Mouse (Mus musculus) neural tube, embryonic 11.5 days (tissue): ENCODE measurements around the gene Pp2d1. TPM values are rescaled to one million over a fixed set of nuclear protein-coding genes. Genes with fewer than 3 reads are reported as not detected.

Experiments used
- ATAC-seq: fragments of 200-750 bp; cut with Nextera tagmentation; 2 replicates; pipeline ENCODE4 v1.8.0; 2017; ENCODE audit warnings: moderate number of reproducible peaks, mild to moderate bottlenecking, moderate TSS enrichment, moderate library complexity; ENCODE audit not compliant: insufficient read depth, low FRiP score, low TSS enrichment
- DNase-seq: peaks from one replicate; pipeline ENCODE4 v3.0.0-alpha.2; 2015; ENCODE audit warnings: low spot score
- H3K27ac ChIP-seq: fragments of 300-500 bp; sonication (generic); 2 replicates; pipeline ENCODE4 v1.5.1; 2014; ENCODE audit warnings: low read depth, mild to moderate bottlenecking, low read length
- H3K27me3 ChIP-seq: fragments of 300-500 bp; sonication (generic); 2 replicates; pipeline ENCODE4 v1.6.1; 2014; ENCODE audit warnings: mild to moderate bottlenecking, low read length, mixed read lengths; ENCODE audit not compliant: control insufficient read depth, insufficient read depth
- H3K36me3 ChIP-seq: fragments of 300-500 bp; sonication (generic); 2 replicates; pipeline ENCODE4 v1.6.1; 2014; ENCODE audit warnings: mild to moderate bottlenecking, low read length, moderate library complexity, mixed read lengths; ENCODE audit not compliant: control insufficient read depth, insufficient read depth
- H3K4me1 ChIP-seq: fragments of 300-500 bp; sonication (generic); 2 replicates; pipeline ENCODE4 v1.6.1; 2014; ENCODE audit warnings: low read length, mixed read lengths; ENCODE audit not compliant: control insufficient read depth, insufficient read depth
- H3K4me2 ChIP-seq: fragments of 300-500 bp; sonication (generic); 2 replicates; pipeline ENCODE4 v1.6.1; 2014; ENCODE audit warnings: low read depth, mild to moderate bottlenecking, moderate library complexity
- H3K4me3 ChIP-seq: fragments of 300-500 bp; sonication (generic); 2 replicates; pipeline ENCODE4 v1.5.1; 2014; ENCODE audit warnings: low read depth, low read length
- H3K9ac ChIP-seq: fragments of 300-500 bp; sonication (generic); 2 replicates; pipeline ENCODE4 v1.6.1; 2014; ENCODE audit warnings: mild to moderate bottlenecking, low read length
- H3K9me3 ChIP-seq: fragments of 300-500 bp; sonication (generic); 2 replicates; pipeline ENCODE4 v1.6.1; 2016; ENCODE audit warnings: low read length; ENCODE audit not compliant: control insufficient read depth
- WGBS: fragments of 180-500 bp; shearing (Covaris S2); extraction: QIAGEN DNeasy Blood & Tissue Kit; methylation state at CpG from one replicate; pipeline ENCODE4 v1.1.7; 2014; 5-methylcytosine and 5-hydroxymethylcytosine counted together
- polyA plus RNA-seq: library from polyadenylated mRNA; unstranded; fragments of >200 nt; fragmentation: Nextera tagmentation; extraction: Ambion mirVana; gene quantifications from 2 replicates; pipeline ENCODE4 v1.2.1, GENCODE M21; 2014

The Pp2d1 gene
- polyA plus RNA-seq, 1 experiment from 2014 or later = 0.69 TPM

DNA sequence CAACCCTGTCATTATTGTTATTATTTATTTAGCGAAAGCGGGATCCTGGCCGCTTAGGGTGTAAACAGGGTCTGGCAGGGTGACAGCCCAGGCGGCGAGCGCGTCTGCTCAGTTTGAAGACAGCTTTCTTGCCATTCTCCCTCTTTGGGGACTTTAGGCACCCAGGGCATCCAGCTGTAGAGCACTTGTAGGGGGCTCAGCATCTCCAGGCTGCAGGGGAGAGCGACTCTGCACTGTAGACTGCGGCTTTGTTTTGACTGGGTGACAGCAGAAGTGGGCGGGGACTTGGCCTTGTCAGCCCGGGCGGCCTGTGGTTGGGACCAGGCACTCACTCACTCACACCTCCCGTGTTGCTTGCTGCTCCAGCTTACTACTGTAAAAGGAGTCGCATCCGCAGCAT, 28.9 kb upstream of the Pp2d1 start:
- ATAC-seq (peak; percentile 84), DNase-seq (peak; percentile 75)
- peaks cover 5% of the 10 kb centered on the region; the same call in 1 of the 2 replicates for H3K4me1 ChIP-seq
- H3K36me3 ChIP-seq = no peaks in the 10 kb centered on the region
- no peaks in the 10 kb centered on the region for H3K27me3 ChIP-seq
- H3K27ac ChIP-seq = peak overlapping the region; percentile 92
- peak overlapping the region; percentile 90 for H3K4me2 ChIP-seq
- H3K4me3 ChIP-seq = peak overlapping the region; percentile 89
- peak overlapping the region; percentile 91 for H3K9ac ChIP-seq
- 0% methylated on average over 15 of the region's 15 CpGs for WGBS
- no peaks in the 10 kb centered on the region for H3K9me3 ChIP-seq

DNA sequence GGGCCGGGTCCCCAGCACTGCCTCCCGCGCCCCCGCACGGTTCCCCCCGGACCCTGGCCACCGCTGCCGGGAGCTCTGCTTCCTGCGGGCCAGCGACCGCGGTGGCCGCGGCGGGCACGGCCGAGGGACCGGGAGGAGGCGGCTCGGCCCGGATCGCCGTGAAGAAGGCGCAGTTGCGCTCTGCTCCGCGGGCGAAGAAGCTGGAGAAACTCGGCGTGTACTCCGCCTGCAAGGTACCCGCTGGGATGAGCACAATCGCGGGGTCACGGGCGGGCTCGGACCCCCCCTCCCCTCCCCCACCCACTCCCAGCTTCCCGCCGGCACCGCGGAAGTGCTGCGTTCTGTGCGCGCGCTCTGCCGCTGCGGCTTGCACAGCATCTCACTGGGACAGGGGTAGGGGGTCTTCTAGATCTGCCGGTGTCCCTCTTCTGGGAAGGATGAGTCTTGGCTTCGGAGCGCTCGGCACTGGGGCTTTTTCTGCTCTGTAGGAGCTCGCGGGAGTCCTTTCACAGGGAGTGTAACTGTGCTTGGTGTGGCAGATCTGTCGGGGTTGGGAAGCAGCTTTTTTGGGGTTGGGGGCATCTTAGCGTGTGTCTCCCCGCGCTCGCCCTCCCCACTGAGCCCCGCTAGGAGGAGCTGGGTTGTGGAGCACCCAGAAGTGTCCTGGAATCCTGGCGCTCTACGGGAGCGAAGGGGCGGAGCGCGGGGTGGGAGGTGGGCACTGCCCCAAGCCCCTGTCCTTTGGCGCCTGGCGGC, 28.3 kb upstream of the Pp2d1 start:
- WGBS = under 1% methylated on average over 61 of the region's 67 CpGs
- Histone ChIP-seq H3K27ac (peak overlapping the region; percentile 92), H3K9me3 (no peaks in the 10 kb centered on the region), H3K9ac (peak overlapping the region; percentile 91), H3K4me2 (peak overlapping the region; percentile 90), H3K4me3 (peak overlapping the region; percentile 89), H3K36me3 (no peaks in the 10 kb centered on the region), H3K27me3 (no peaks in the 10 kb centered on the region), H3K4me1 (peaks cover 5% of the 10 kb centered on the region; the same call in 1 of the 2 replicates)
- ATAC-seq = peak; percentile 76
- DNase-seq = peak; percentile 73

DNA sequence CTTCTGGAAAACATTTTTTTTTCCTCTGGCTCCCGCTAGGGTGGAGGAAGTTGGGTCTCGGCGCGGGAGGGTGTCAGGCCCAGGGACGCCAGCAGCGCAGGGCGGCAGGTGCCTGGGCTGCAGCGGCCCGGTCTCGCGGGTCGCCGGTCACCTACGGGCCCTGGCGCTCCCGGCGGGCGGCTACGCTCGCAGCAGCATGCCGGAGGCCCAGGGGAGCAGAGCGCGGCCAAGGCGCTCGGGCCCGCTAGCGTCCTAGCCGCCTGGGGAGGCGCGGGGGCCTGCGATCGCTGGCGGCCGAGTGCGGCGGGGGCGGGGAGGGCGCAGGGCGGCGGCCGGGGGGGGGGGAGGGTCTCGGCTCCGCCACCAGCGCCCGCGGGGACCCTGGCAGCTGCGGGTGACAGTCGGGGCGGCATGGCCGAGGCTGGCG, 27.7 kb upstream of the Pp2d1 start:
- ATAC-seq = peak; percentile 71
- under 1% methylated on average over 32 of the region's 51 CpGs for WGBS

DNA sequence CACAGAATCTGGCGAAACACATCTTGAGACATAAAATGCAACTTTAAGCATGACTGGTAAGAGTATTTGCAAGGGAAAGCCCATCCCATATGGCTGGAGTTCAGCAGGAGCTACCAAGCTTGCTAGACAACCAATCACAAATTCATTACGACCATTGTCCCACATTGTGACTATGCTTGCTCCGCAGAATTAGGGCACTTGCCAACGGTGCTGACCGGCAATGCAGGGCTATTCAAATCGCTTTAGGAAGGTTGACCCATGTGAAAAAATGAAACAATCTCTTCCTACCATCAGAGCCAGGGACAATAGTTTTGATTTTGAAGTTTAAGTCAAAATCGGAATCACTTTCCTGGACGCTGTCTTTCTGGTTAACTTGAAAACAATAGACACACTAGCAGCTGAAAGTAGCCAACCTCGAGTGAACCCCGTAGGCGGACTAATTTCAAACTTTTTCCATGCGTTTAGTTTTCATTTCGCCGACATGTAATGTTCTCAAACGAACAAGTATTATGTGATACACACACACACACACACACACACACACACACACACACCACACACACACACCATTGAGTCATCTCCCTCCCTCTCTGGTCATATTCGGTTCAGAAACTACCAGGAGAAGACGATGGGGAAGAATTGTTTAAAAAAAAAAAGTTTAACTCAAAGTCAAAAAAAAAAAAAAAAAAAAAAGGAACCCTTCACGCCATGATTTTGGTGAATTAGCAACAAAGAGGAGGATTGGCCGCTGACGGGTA, 27.1 kb upstream of the Pp2d1 start, which contains the start of gene Kat2b:
TSS of gene Kat2b (plus strand) at position 701 of the 758 bp plus-strand sequence.
- peak within 1 kb of the TSS; percentile 90 for H3K4me2 ChIP-seq
- peak within 1 kb of the TSS; percentile 92 for H3K27ac ChIP-seq
- peaks cover 5% of the 10 kb centered on the region; the same call in 1 of the 2 replicates for H3K4me1 ChIP-seq
- peak within 1 kb of the TSS; percentile 89 for H3K4me3 ChIP-seq
- no peaks in the 10 kb centered on the region for H3K27me3 ChIP-seq
- peak within 1 kb of the TSS; percentile 91 for H3K9ac ChIP-seq
- DNase-seq (no peak), ATAC-seq (0 out of 2 replicates have a peak, but pooled peaks have one; percentile 13)
- H3K36me3 ChIP-seq = no peaks in the 10 kb centered on the region
- 3% methylated on average over 20 of the region's 20 CpGs for WGBS
- no peaks in the 10 kb centered on the region for H3K9me3 ChIP-seq

More for the DNA sequence above, 27.7 kb upstream of the Pp2d1 start:
- peak; percentile 70 for DNase-seq
- H3K9ac ChIP-seq = peak overlapping the region; percentile 91
- no peaks in the 10 kb centered on the region for H3K27me3 ChIP-seq
- H3K4me3 ChIP-seq = peak overlapping the region; percentile 89
- peaks cover 5% of the 10 kb centered on the region; the same call in 1 of the 2 replicates for H3K4me1 ChIP-seq
- peak overlapping the region; percentile 92 for H3K27ac ChIP-seq
- no peaks in the 10 kb centered on the region for H3K36me3 ChIP-seq
- H3K4me2 ChIP-seq = peak overlapping the region; percentile 90
- H3K9me3 ChIP-seq = no peaks in the 10 kb centered on the region

DNA sequence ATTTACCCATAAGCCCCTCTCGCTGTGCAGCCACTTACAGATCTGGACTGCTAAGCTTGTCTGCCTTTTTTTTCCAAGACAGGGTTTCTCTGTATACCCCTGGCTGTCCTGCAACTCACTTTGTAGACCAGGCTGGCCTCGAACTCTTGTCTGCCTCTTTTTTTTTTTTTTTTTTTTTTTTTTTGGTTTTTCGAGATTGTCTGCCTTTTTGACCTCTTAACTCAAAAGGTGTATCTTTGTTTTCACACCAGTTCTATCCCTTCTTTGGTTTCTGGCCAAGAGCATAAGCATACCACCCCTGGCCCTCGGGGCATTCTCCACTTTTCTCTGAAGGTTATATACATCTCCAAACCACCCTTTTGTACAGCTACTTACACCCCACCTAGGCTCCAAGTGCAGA, 25.6 kb upstream of the Pp2d1 start:
- H3K4me1 ChIP-seq = peaks cover 5% of the 10 kb centered on the region; the same call in 1 of the 2 replicates
- ATAC-seq (no peak), DNase-seq (no peak)
- H3K9ac ChIP-seq = no peak overlapping the region
- no peaks in the 10 kb centered on the region for H3K36me3 ChIP-seq
- H3K27me3 ChIP-seq = no peaks in the 10 kb centered on the region
- H3K27ac ChIP-seq = no peak overlapping the region
- no peak overlapping the region for H3K4me2 ChIP-seq
- no peak overlapping the region for H3K4me3 ChIP-seq
- H3K9me3 ChIP-seq = no peaks in the 10 kb centered on the region
- WGBS = 87% methylated on average over 4 of the region's 4 CpGs

DNA sequence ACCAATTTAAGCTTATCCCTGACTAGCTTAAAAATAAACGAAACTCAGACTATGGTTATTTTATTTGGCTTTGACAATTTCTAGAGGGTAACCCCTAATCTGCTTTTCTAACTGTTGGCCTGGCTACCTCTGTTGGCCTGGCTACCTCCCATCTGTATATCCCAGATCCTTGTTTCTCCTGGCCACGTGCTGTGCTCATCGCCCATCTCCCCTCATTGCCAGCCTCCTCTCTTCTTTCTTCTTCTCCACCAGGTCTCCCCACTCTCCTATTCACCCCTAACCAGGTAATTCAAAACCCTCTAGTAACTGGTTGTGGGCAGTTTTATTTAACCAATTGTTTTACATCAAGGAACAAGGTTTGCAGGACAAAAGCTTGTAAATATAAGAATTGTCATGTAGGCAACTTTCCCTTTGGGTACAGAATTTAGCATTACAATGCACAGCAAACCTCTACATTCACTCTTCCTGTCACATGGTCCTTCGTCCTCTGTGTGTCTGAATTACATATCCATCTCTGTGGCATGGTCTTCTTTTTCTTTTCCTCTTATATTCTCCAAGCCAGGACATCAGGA, 22.3 kb upstream of the Pp2d1 start:
- H3K27ac ChIP-seq = no peak overlapping the region
- DNase-seq = no peak
- ATAC-seq = no peak
- H3K9ac ChIP-seq = no peak overlapping the region
- no peaks in the 10 kb centered on the region for H3K9me3 ChIP-seq
- H3K27me3 ChIP-seq = no peaks in the 10 kb centered on the region
- H3K36me3 ChIP-seq = no peaks in the 10 kb centered on the region
- 76% methylated on average over 4 of the region's 4 CpGs for WGBS
- H3K4me2 ChIP-seq = no peak overlapping the region
- H3K4me3 ChIP-seq = no peak overlapping the region
- no peaks in the 10 kb centered on the region for H3K4me1 ChIP-seq

DNA sequence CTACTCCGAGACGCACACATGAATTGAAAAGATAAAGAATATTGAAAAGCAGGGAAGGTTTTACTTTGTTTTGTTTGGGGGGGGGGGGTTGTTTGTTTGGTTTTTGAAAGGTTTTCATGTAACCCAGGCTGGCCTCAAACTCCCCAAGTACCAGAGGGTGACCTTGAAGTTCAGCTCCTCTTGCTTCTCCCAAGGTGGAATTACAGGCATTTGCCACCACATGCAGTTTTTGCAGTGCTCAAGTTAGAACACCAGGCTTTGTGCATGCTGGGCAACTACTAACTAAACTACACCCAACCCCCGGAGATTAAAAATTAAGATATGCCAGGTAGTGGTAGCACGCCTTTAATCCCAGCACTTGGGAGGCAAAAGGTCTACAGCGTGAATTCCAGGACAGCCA, 20.4 kb upstream of the Pp2d1 start:
- H3K4me2 ChIP-seq = no peak overlapping the region
- no peak overlapping the region for H3K27ac ChIP-seq
- no peak overlapping the region for H3K4me3 ChIP-seq
- no peaks in the 10 kb centered on the region for H3K4me1 ChIP-seq
- no peaks in the 10 kb centered on the region for H3K27me3 ChIP-seq
- DNase-seq (no peak), ATAC-seq (no peak)
- no peaks in the 10 kb centered on the region for H3K36me3 ChIP-seq
- 94% methylated on average over 5 of the region's 5 CpGs for WGBS
- H3K9me3 ChIP-seq = no peaks in the 10 kb centered on the region
- H3K9ac ChIP-seq = no peak overlapping the region

DNA sequence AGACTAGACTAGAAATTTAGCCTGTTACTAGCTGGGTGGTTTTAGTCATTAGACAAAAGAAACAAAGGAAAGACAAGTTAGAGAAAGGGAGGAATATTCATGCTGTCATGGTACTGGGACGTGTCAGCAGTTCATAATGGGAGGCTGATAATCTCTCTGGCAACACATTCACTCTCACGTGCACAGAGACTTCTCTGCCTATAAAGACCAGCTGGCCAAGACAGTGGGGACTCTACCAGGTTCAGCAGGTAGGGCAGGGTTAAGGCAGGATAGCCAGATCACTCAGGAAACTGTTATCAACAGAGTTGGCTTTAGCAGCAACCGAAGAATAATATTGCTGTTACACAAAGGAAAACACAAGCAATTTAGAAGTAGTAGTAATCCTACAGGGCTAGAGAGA, 18.2 kb upstream of the Pp2d1 start:
- H3K27me3 ChIP-seq = no peaks in the 10 kb centered on the region
- H3K9ac ChIP-seq = no peak overlapping the region
- no peak overlapping the region for H3K4me3 ChIP-seq
- no peaks in the 10 kb centered on the region for H3K36me3 ChIP-seq
- DNase-seq = no peak
- H3K9me3 ChIP-seq = no peaks in the 10 kb centered on the region
- H3K4me1 ChIP-seq = no peaks in the 10 kb centered on the region
- H3K27ac ChIP-seq = no peak overlapping the region
- ATAC-seq = no peak
- 77% methylated on average over 3 of the region's 3 CpGs for WGBS
- H3K4me2 ChIP-seq = no peak overlapping the region
